Mouse (Mus musculus): ENCODE data around the gene Nhlrc4. TPM values are rescaled to one million over a fixed set of nuclear protein-coding genes. Genes with fewer than 3 reads are reported as not detected.

Nhlrc4 gene
- polyA plus RNA-seq, 1 experiment from 2014 or later, result 1.8 TPM

- 88% methylated on average over 1 of the region's 1 CpGs for WGBS
Observed at GRCm38 (mm10) chr17:25913877-25914275, 30.9 kb downstream of the Nhlrc4 start.

DNA sequence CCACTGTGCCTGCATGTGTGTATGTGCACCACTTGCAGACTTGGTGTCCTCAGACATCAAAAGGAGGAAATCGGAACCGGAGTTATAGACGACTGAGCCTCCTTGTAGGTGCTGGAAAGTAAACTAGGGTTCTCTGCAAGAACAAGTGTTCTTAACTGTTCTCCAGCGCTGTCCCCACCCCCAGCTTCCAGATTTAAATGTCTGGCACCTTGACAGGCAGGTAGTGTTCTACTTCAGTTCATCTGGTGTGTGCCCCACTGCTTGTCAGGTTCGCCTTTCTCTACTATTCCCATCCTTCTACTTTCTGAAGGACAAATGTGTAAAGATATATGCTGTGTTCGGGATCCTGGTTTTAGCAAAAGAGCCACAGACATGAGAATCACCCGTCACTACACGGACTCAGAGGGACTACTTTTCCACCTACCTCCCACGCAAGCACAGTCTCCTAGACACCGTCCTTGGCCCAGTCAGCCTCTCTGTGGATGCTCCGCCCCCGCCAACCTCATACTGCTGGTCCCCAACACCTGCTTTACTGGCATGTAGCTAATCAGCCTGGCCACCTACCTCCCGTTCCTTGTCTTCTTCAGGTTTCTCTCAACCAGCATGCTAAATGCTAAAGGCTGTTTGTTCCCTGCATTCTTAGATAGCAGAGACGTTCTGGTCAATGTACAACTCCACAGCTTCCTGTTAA, 31.4 kb downstream of the Nhlrc4 start:
- Histone ChIP-seq H3K36me3 (ENCODE audit: insufficient read depth, low read length) (no peaks in the 10 kb centered on the region), H3K27ac (ENCODE audit: low read length) (no peak overlapping the region), H3K4me2 (replicated peaks; ENCODE audit: low read depth, low read length) (no peak overlapping the region; the same call in 1 of the 2 replicates), H3K4me1 (ENCODE audit: insufficient read depth, low read length) (peaks cover 10% of the 10 kb centered on the region), H3K9me3 (ENCODE audit: low read length) (no peaks in the 10 kb centered on the region), H3K4me3 (ENCODE audit: low read length) (no peak overlapping the region), H3K9ac (replicated peaks; ENCODE audit: low read length) (no peak overlapping the region), H3K27me3 (ENCODE audit: insufficient read depth, low read length) (no peaks in the 10 kb centered on the region)
- ATAC-seq (ENCODE audit: low FRiP score, low TSS enrichment), result no peak
- 76% methylated on average over 14 of the region's 14 CpGs for WGBS

More at GRCm38 (mm10) chr17:25913877-25914275, 30.9 kb downstream of the Nhlrc4 start:
- H3K27ac ChIP-seq (ENCODE audit: low read length), result peak overlapping the region; percentile 27; the same call in 1 of the 2 replicates
- no peak overlapping the region for H3K9ac ChIP-seq (replicated peaks; ENCODE audit: low read length)
- peaks cover 15% of the 10 kb centered on the region for H3K4me1 ChIP-seq (ENCODE audit: insufficient read depth, low read length)
- H3K4me2 ChIP-seq (replicated peaks; ENCODE audit: low read depth, low read length), result no peak overlapping the region; the same call in 1 of the 2 replicates
- no peaks in the 10 kb centered on the region for H3K9me3 ChIP-seq (ENCODE audit: low read length)
- no peak overlapping the region for H3K4me3 ChIP-seq (ENCODE audit: low read length)
- H3K36me3 ChIP-seq (ENCODE audit: insufficient read depth, low read length), result no peaks in the 10 kb centered on the region
- H3K27me3 ChIP-seq (ENCODE audit: insufficient read depth, low read length), result no peaks in the 10 kb centered on the region
- ATAC-seq (ENCODE audit: low FRiP score, low TSS enrichment), result no peak

- no peaks in the 10 kb centered on the region for H3K27me3 ChIP-seq (ENCODE audit: insufficient read depth, low read length)
- no peak overlapping the region for H3K4me3 ChIP-seq (ENCODE audit: low read length)
- H3K27ac ChIP-seq (ENCODE audit: low read length), result no peak overlapping the region
- no peaks in the 10 kb centered on the region for H3K9me3 ChIP-seq (ENCODE audit: low read length)
- no peak overlapping the region for H3K9ac ChIP-seq (replicated peaks; ENCODE audit: low read length)
- H3K36me3 ChIP-seq (ENCODE audit: insufficient read depth, low read length), result no peaks in the 10 kb centered on the region
- H3K4me2 ChIP-seq (replicated peaks; ENCODE audit: low read depth, low read length), result no peak overlapping the region
- 93% methylated on average over 4 of the region's 4 CpGs for WGBS
- no peak for ATAC-seq (ENCODE audit: low FRiP score, low TSS enrichment)
- H3K4me1 ChIP-seq (ENCODE audit: insufficient read depth, low read length), result peaks cover 2% of the 10 kb centered on the region; the same call in 1 of the 2 replicates
Observed at GRCm38 (mm10) chr17:25911816-25912215, 32.9 kb downstream of the Nhlrc4 start.

DNA sequence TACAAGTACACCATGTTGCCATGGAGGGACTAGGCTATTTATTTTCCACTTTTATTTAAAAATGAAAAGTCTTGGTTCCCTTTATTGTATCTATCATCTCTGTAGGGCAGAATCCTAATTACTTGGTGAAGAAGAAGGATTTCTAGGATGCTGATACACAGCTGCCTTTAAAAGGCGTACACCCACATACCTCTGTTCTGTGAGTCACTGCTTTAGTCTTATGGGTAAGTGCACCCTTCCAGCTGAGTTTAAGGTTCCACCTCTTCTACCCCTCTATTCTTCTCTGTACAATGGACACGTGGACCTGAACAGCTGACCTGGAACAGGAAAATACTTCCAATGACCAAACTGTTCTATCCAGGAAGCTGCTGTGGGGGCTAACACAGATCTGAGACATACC, 37.1 kb downstream of the Nhlrc4 start:
- H3K4me3 ChIP-seq (ENCODE audit: low read length), result no peak overlapping the region
- no peaks in the 10 kb centered on the region for H3K36me3 ChIP-seq (ENCODE audit: insufficient read depth, low read length)
- H3K9me3 ChIP-seq (ENCODE audit: low read length), result no peaks in the 10 kb centered on the region
- no peak for ATAC-seq (ENCODE audit: low FRiP score, low TSS enrichment)
- no peak overlapping the region for H3K27ac ChIP-seq (ENCODE audit: low read length)
- no peak overlapping the region for H3K9ac ChIP-seq (replicated peaks; ENCODE audit: low read length)
- no peaks in the 10 kb centered on the region for H3K27me3 ChIP-seq (ENCODE audit: insufficient read depth, low read length)
- H3K4me2 ChIP-seq (replicated peaks; ENCODE audit: low read depth, low read length), result no peak overlapping the region
- no peaks in the 10 kb centered on the region for H3K4me1 ChIP-seq (ENCODE audit: insufficient read depth, low read length)
- WGBS, result 86% methylated on average over 2 of the region's 2 CpGs

GRCm38 (mm10) chr17:25903061-25903460, 41.7 kb downstream of the Nhlrc4 start:
- H3K9me3 ChIP-seq (ENCODE audit: low read length), result no peaks in the 10 kb centered on the region
- H3K9ac ChIP-seq (replicated peaks; ENCODE audit: low read length), result no peak overlapping the region
- H3K27ac ChIP-seq (ENCODE audit: low read length), result no peak overlapping the region
- ATAC-seq (ENCODE audit: low FRiP score, low TSS enrichment), result no peak
- H3K27me3 ChIP-seq (ENCODE audit: insufficient read depth, low read length), result no peaks in the 10 kb centered on the region
- 77% methylated on average over 3 of the region's 3 CpGs for WGBS
- H3K4me2 ChIP-seq (replicated peaks; ENCODE audit: low read depth, low read length), result no peak overlapping the region
- no peaks in the 10 kb centered on the region for H3K4me1 ChIP-seq (ENCODE audit: insufficient read depth, low read length)
- no peak overlapping the region for H3K4me3 ChIP-seq (ENCODE audit: low read length)
- H3K36me3 ChIP-seq (ENCODE audit: insufficient read depth, low read length), result peaks cover 6% of the 10 kb centered on the region; the same call in 1 of the 2 replicates

- Histone ChIP-seq H3K27ac (ENCODE audit: low read length) (no peak overlapping the region), H3K4me1 (ENCODE audit: insufficient read depth, low read length) (peaks cover 14% of the 10 kb centered on the region; the same call in 1 of the 2 replicates), H3K9me3 (ENCODE audit: low read length) (no peaks in the 10 kb centered on the region), H3K4me2 (replicated peaks; ENCODE audit: low read depth, low read length) (no peak overlapping the region), H3K9ac (replicated peaks; ENCODE audit: low read length) (no peak overlapping the region), H3K4me3 (ENCODE audit: low read length) (no peak overlapping the region), H3K36me3 (ENCODE audit: insufficient read depth, low read length) (peaks cover 6% of the 10 kb centered on the region; the same call in 1 of the 2 replicates), H3K27me3 (ENCODE audit: insufficient read depth, low read length) (no peaks in the 10 kb centered on the region)
- 97% methylated on average over 1 of the region's 1 CpGs for WGBS
- no peak for ATAC-seq (ENCODE audit: low FRiP score, low TSS enrichment)
Observed at GRCm38 (mm10) chr17:25900193-25900592, 44.6 kb downstream of the Nhlrc4 start.

- 0 out of 2 replicates have a peak, but pooled peaks have one; percentile 29 for ATAC-seq (ENCODE audit: low FRiP score, low TSS enrichment)
- WGBS, result 49% methylated on average over 12 of the region's 12 CpGs
- H3K4me2 ChIP-seq (replicated peaks; ENCODE audit: low read depth, low read length), result no peak overlapping the region
Observed at GRCm38 (mm10) chr17:25895891-25896290, 48.9 kb downstream of the Nhlrc4 start.

DNA sequence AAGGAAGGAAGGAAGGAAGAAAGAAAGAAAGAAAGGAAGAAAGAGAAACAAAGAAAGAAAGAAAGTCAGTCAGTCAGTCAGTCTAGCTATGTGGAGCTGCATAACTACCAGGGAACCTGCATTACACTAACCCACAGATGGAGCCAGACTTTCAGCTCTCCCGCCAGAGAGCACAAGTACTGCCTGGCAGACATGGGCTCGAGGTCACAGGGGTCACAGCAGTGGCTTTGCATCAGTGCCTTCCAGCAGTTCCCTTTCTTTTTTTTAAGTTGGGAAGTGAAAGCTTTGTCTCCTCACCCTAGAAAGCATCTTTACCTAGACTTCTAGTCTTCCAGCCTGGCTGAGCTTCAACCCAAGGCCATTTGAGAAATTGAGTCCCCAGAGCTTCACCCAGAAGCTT, 49.3 kb downstream of the Nhlrc4 start:
- 28% methylated on average over 2 of the region's 2 CpGs for WGBS
- Histone ChIP-seq H3K4me2 (replicated peaks; ENCODE audit: low read depth, low read length) (no peak overlapping the region), H3K27me3 (ENCODE audit: insufficient read depth, low read length) (no peaks in the 10 kb centered on the region), H3K36me3 (ENCODE audit: insufficient read depth, low read length) (peaks cover under 1% of the 10 kb centered on the region; the same call in 1 of the 2 replicates), H3K9me3 (ENCODE audit: low read length) (no peaks in the 10 kb centered on the region), H3K9ac (replicated peaks; ENCODE audit: low read length) (no peak overlapping the region), H3K27ac (ENCODE audit: low read length) (peak overlapping the region; percentile 11), H3K4me1 (ENCODE audit: insufficient read depth, low read length) (peaks cover 18% of the 10 kb centered on the region; the same call in 1 of the 2 replicates), H3K4me3 (ENCODE audit: low read length) (no peak overlapping the region)
- no peak for ATAC-seq (ENCODE audit: low FRiP score, low TSS enrichment)

More at GRCm38 (mm10) chr17:25895891-25896290, 48.9 kb downstream of the Nhlrc4 start:
- Histone ChIP-seq H3K27ac (ENCODE audit: low read length) (peak overlapping the region; percentile 11), H3K4me1 (ENCODE audit: insufficient read depth, low read length) (peaks cover 18% of the 10 kb centered on the region; the same call in 1 of the 2 replicates), H3K4me3 (ENCODE audit: low read length) (no peak overlapping the region), H3K36me3 (ENCODE audit: insufficient read depth, low read length) (peaks cover 6% of the 10 kb centered on the region; the same call in 1 of the 2 replicates), H3K9me3 (ENCODE audit: low read length) (no peaks in the 10 kb centered on the region), H3K9ac (replicated peaks; ENCODE audit: low read length) (peak overlapping the region; percentile 2; the same call in 1 of the 2 replicates), H3K27me3 (ENCODE audit: insufficient read depth, low read length) (no peaks in the 10 kb centered on the region)

GRCm38 (mm10) chr17:25893975-25894617, 50.7 kb downstream of the Nhlrc4 start:
- Histone ChIP-seq H3K27me3 (ENCODE audit: insufficient read depth, low read length) (no peaks in the 10 kb centered on the region), H3K4me1 (ENCODE audit: insufficient read depth, low read length) (peaks cover 18% of the 10 kb centered on the region; the same call in 1 of the 2 replicates), H3K4me3 (ENCODE audit: low read length) (no peak overlapping the region), H3K9me3 (ENCODE audit: low read length) (no peaks in the 10 kb centered on the region), H3K9ac (replicated peaks; ENCODE audit: low read length) (no peak overlapping the region), H3K27ac (ENCODE audit: low read length) (peak overlapping the region; percentile 54; the same call in 1 of the 2 replicates), H3K36me3 (ENCODE audit: insufficient read depth, low read length) (0 out of 2 replicates have a peak, but pooled peaks cover 5% of the 10 kb centered on the region), H3K4me2 (replicated peaks; ENCODE audit: low read depth, low read length) (no peak overlapping the region)
- ATAC-seq (ENCODE audit: low FRiP score, low TSS enrichment), result peak; percentile 80
- WGBS, result 41% methylated on average over 2 of the region's 2 CpGs

All from kidney, embryonic 16.5 days (tissue).